Comparison of ENCODE assay signal across 10 mouse cellular contexts in the genomic region with DNA sequence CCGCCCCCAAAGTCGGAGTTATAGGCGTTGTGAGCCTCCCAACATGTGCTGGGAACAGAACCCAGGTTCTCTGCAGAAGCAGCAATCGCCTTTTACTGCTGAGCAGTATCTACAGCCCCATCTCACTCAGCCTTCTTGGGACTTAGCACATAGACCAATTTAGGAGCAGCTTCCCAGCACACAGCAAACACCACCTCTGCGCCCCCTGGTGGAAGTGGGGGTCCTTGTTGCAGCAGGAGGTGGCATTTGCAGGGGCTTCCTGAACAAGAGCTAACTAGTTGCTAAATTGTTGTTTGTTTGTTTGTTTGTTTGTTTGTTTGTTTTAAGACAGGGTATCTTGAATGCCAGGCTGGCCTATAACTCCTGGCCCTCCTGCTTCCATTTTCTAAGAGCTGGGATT. TPM values are rescaled to one million over a fixed set of nuclear protein-coding genes. Genes with fewer than 3 reads are reported as not detected.
DNase-seq lines count a peak whose midpoint lies in the region; ATAC-seq and TF ChIP-seq lines count a peak whose summit lies in the region.
"Had no signal": no experiment of that assay in that cellular context is flagged by ENCODE, and none has a peak within 500 bp of the region (broad histone marks: within the 10 kb centered on the region; RNA-seq: fewer than 3 reads in every experiment).

No protein-coding gene starts in this region.

- no peak overlapping the region for H3K4me3 ChIP-seq in testis, adult 2 months (ENCODE audit: control insufficient read depth, low read depth, low read length)
- H3K4me3 ChIP-seq: embryonic facial prominence, embryonic 13.5 days had no signal

- TF ChIP-seq CTCF in testis, adult 2 months (IDR thresholded peaks at IDR 0.05; ENCODE audit: control insufficient read depth, insufficient read depth, insufficient replicate concordance, low read depth, low read length): peak; percentile 58; the same call in 1 of the 2 replicates

- no peak overlapping the region for H3K27ac ChIP-seq in testis, adult 2 months (ENCODE audit: control insufficient read depth, insufficient read depth, low read depth, low read length)
- H3K27ac ChIP-seq: embryonic facial prominence, embryonic 13.5 days had no signal

- no peak for TF ChIP-seq POLR2A in testis, adult 2 months (IDR thresholded peaks at IDR 0.05; ENCODE audit: control insufficient read depth, low read depth, low read length)

- intact Hi-C loops in heart, postnatal 25 days (cut with DNase I): loop anchor here (1.0 kb wide), 2 partner anchors 37 to 41 kb away; no protein-coding TSS in a partner anchor

- H3K36me3 ChIP-seq in testis, adult 2 months (ENCODE audit: control insufficient read depth, insufficient read depth, low read length): no peaks in the 10 kb centered on the region
- H3K36me3 ChIP-seq: embryonic facial prominence, embryonic 13.5 days had no signal

- no peaks in the 10 kb centered on the region for H3K4me1 ChIP-seq in testis, adult 2 months (ENCODE audit: control insufficient read depth, insufficient read depth, low read length)
- H3K4me1 ChIP-seq: embryonic facial prominence, embryonic 13.5 days had no signal

- peak; percentile 72 for ATAC-seq in megakaryocyte-erythroid progenitor cell, adult 5-6 weeks (replicated peaks; ENCODE audit: low FRiP score, low TSS enrichment, poor library complexity, severe bottlenecking)

- H3K27me3 ChIP-seq in testis, adult 2 months (ENCODE audit: control insufficient read depth, insufficient read depth, low read length): no peaks in the 10 kb centered on the region

- peak; percentile 51 for DNase-seq in heart, adult 8-10 months (ENCODE audit: low spot score)
- no peak for DNase-seq in heart, postnatal 25 days (ENCODE audit: low spot score)
- DNase-seq in testis, postnatal 14 days (ENCODE audit: low spot score): no peak
- DNase-seq in cerebellum, postnatal 25 days: peak; percentile 37 to 67
- peak; percentile 85 for DNase-seq in induced T-regulatory cell, adult 2 months (ENCODE audit: low read depth)
- DNase-seq in thymus, postnatal 25 days: peak; percentile 77

RNA-seq across cellular contexts. Expression of a gene that starts 11.7 kb away (rescaled TPM):
- total RNA-seq in heart, adult 8-10 months (2022): under 1 TPM in 1 of 4 experiments, not detected in 3; 0.17 TPM
- not detected for total RNA-seq in heart, postnatal 25 days (2021)
- 12.4 and 17.2 TPM in 2 replicates for polyA plus RNA-seq in testis, adult 2 months (2012; rRNA removed)
- total RNA-seq in megakaryocyte-erythroid progenitor cell, adult 5-6 weeks (2014; fragmentation: Nextera tagmentation): not detected in 2 replicates
- total RNA-seq in megakaryocyte-erythroid progenitor cell, adult 5-6 weeks (2017): not detected in 2 replicates

RNA-seq across cellular contexts. Expression of a gene that starts 20.1 kb away (rescaled TPM):
- total RNA-seq in heart, adult 8-10 months (2022): not detected
- total RNA-seq in heart, postnatal 25 days (2021): not detected
- polyA plus RNA-seq in testis, adult 2 months (2012; rRNA removed): 2.1 TPM in 2 replicates
- not detected in 2 replicates for total RNA-seq in megakaryocyte-erythroid progenitor cell, adult 5-6 weeks (2014; fragmentation: Nextera tagmentation)
- not detected in 2 replicates for total RNA-seq in megakaryocyte-erythroid progenitor cell, adult 5-6 weeks (2017)
- polyA plus RNA-seq: embryonic facial prominence, embryonic 13.5 days; lung, embryonic 16.5 days had no signal

RNA-seq across cellular contexts. Expression of a gene that starts 31.3 kb away (rescaled TPM):
- total RNA-seq in heart, adult 8-10 months (2022): under 1 TPM in 1 of 4 experiments, not detected in 3; 0.22 TPM
- not detected for total RNA-seq in heart, postnatal 25 days (2021)
- 90.8 and 94.2 TPM in 2 replicates for polyA plus RNA-seq in testis, adult 2 months (2012; rRNA removed)
- not detected in 2 replicates for total RNA-seq in megakaryocyte-erythroid progenitor cell, adult 5-6 weeks (2014; fragmentation: Nextera tagmentation)
- not detected in 2 replicates for total RNA-seq in megakaryocyte-erythroid progenitor cell, adult 5-6 weeks (2017)
- polyA plus RNA-seq: lung, embryonic 16.5 days had no signal

RNA-seq across cellular contexts. Expression of a gene that starts 44.5 kb away (rescaled TPM):
- 100 to 1,000 TPM in 2 of 4 experiments, 10 to 100 TPM in 2; 91.3 to 107 (median 97.8) TPM for total RNA-seq in heart, adult 8-10 months (2022)
- total RNA-seq in heart, postnatal 25 days (2021): 10 to 100 TPM; 85.4 to 99.8 TPM
- polyA plus RNA-seq in testis, adult 2 months (2012; rRNA removed): 95.3 and 97.0 TPM in 2 replicates
- total RNA-seq in megakaryocyte-erythroid progenitor cell, adult 5-6 weeks (2014; fragmentation: Nextera tagmentation): 53.2 and 57.9 TPM in 2 replicates
- 21.3 and 39.1 TPM in 2 replicates for total RNA-seq in megakaryocyte-erythroid progenitor cell, adult 5-6 weeks (2017)

RNA-seq across cellular contexts. Expression of a gene that starts 53.5 kb away (rescaled TPM):
- 1 to 10 TPM in 1 of 4 experiments, under 1 TPM in 3; 0.46 to 1.1 (median 0.75) TPM for total RNA-seq in heart, adult 8-10 months (2022)
- 1 to 10 TPM; 1.0 to 1.5 TPM for total RNA-seq in heart, postnatal 25 days (2021)
- not detected in 2 replicates for polyA plus RNA-seq in testis, adult 2 months (2012; rRNA removed)
- total RNA-seq in megakaryocyte-erythroid progenitor cell, adult 5-6 weeks (2014; fragmentation: Nextera tagmentation): not detected in 2 replicates
- total RNA-seq in megakaryocyte-erythroid progenitor cell, adult 5-6 weeks (2017): not detected in 2 replicates
- polyA plus RNA-seq: embryonic facial prominence, embryonic 13.5 days; lung, embryonic 16.5 days had no signal

Comparison
In these comparisons a context has a peak if more than half of its experiments do, and no peak if none do; other contexts are left out.
1. DNase-seq: peak in heart, adult 8-10 months (single experiment), cerebellum, postnatal 25 days (2 of 2), induced T-regulatory cell, adult 2 months (single experiment) and thymus, postnatal 25 days (single experiment); none in heart, postnatal 25 days (single experiment) and testis, postnatal 14 days (single experiment).